Mouse (Mus musculus) cortical plate, adult 2 months (tissue): ENCODE results near the gene Tcf15.

Experiments used
- CTCF ChIP-seq: fragments of 200-500 bp; IDR thresholded peaks from 2 replicates; pipeline ENCODE4 v1.5.1; 2011; ENCODE audit warnings: mild to moderate bottlenecking, control low read depth, low read length; ENCODE audit not compliant: insufficient read depth; ENCODE audit errors: extremely low read depth
- POLR2A ChIP-seq: fragments of 200-500 bp; IDR thresholded peaks from 2 replicates; pipeline ENCODE4 v1.6.1; 2011; ENCODE audit warnings: mild to moderate bottlenecking, low read length, control low read depth; ENCODE audit not compliant: insufficient read depth; ENCODE audit errors: extremely low read depth

GRCm38 (mm10) chr2:152111311-152111710 is 32.0 kb upstream of the Tcf15 start:
- no peak for TF ChIP-seq CTCF
- TF ChIP-seq POLR2A, result no peak
